Mouse (Mus musculus) small intestine, adult 2 months (tissue): Measurements from ENCODE around the gene Cenpx.

ENCODE experiments used
- CTCF ChIP-seq: fragments of 200-500 bp; IDR thresholded peaks from 2 replicates; pipeline ENCODE4 v1.5.1; 2012; ENCODE audit warnings: low read depth, mild to moderate bottlenecking, control low read depth, inconsistent platforms, low read length, moderate library complexity, mixed read lengths; ENCODE audit not compliant: insufficient replicate concordance, insufficient read length; ENCODE audit errors: extremely low read depth
- POLR2A ChIP-seq: fragments of 200-500 bp; IDR thresholded peaks from 2 replicates; pipeline ENCODE4 v1.6.1; 2012; ENCODE audit warnings: low read depth, mild to moderate bottlenecking, control low read depth, inconsistent platforms, low read length, moderate library complexity

DNA sequence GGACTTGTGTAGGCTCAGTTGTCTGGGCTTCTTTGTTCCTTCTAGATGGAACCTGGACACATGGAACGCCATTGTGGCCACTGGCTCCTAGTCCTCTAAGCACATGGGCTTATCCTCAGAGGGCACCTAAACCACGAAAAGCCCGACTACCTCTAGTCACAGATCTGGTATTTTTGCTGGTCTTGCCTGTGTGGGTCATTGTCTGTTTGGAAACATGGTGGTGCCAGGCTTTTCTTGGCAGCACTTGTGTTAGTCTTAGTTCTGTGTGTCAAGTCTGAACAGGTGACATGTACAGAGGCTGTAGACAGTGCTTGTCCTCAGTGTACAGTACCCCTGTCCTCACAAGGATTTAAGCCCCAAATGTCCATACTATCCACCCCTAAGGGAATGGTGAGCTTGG lies 30.0 kb downstream of the Cenpx start:
- TF ChIP-seq CTCF (no peak), POLR2A (no peak)
